Mouse (Mus musculus) MEL (cell line): ENCODE measurements at regions not wholly inside any gene's neighbourhood (a gene's known extent, or its start where the extent isn't known, plus 50 kb on each side); places are given as distances from the start of the nearest gene placed in this dataset.

Source experiments
- DNase-seq: peaks from one replicate; pipeline ENCODE4 v3.0.0; 2011; ENCODE audit warnings: low read depth, low spot score
- H3K27ac ChIP-seq: 2 replicates; pipeline ENCODE4 v1.5.1; 2012; ENCODE audit warnings: low read depth, mild to moderate bottlenecking, control low read depth, low read length, moderate library complexity; ENCODE audit not compliant: control insufficient read depth
- H3K27me3 ChIP-seq, 2 experiments: fragments of 150-350 bp in 1 of 2; sonication (generic) in 1 of 2; 2 replicates each; pipeline ENCODE4 v1.6.1; 2012; ENCODE audit warnings: low read length in 2 of 2, mild to moderate bottlenecking in 2 of 2, improper control_type of control experiment in 1 of 2, moderate library complexity in 1 of 2; ENCODE audit not compliant: insufficient read depth in 2 of 2, control insufficient read depth in 1 of 2
- H3K36me3 ChIP-seq, 2 experiments: 2 replicates each; pipeline ENCODE4 v1.6.1; 2012 to 2014; ENCODE audit warnings: low read length in 2 of 2, improper control_type of control experiment in 1 of 2, inconsistent platforms in 1 of 2, mild to moderate bottlenecking in 1 of 2; ENCODE audit not compliant: insufficient read depth in 2 of 2, control insufficient read depth in 1 of 2
- H3K4me1 ChIP-seq, 2 experiments: fragments of 150-350 bp in 1 of 2; sonication (generic) in 1 of 2; 2 replicates each; pipeline ENCODE4 v1.6.1; 2012; ENCODE audit warnings: low read length in 2 of 2, improper control_type of control experiment in 1 of 2, mild to moderate bottlenecking in 1 of 2; ENCODE audit not compliant: insufficient read depth in 2 of 2, control insufficient read depth in 1 of 2
- H3K4me3 ChIP-seq, 2 experiments: fragments of 150-350 bp in 1 of 2; sonication (generic) in 1 of 2; 2 replicates each; pipeline ENCODE4 v1.5.1; 2012; ENCODE audit warnings: low read depth in 2 of 2, low read length in 2 of 2, mild to moderate bottlenecking in 2 of 2, moderate library complexity in 2 of 2, control low read depth in 1 of 2, improper control_type of control experiment in 1 of 2; ENCODE audit not compliant: control insufficient read depth in 1 of 2, insufficient read depth in 1 of 2
- H3K79me2 ChIP-seq: 2 replicates; pipeline ENCODE4 v1.6.1; 2012; ENCODE audit warnings: mild to moderate bottlenecking, low read length, moderate library complexity; ENCODE audit not compliant: control insufficient read depth, poor library complexity, insufficient read depth
- H3K9ac ChIP-seq: 2 replicates; pipeline ENCODE4 v1.6.1; 2012; ENCODE audit warnings: low read depth, mild to moderate bottlenecking, control low read depth, low read length, moderate library complexity; ENCODE audit not compliant: control insufficient read depth, poor library complexity, severe bottlenecking
- H3K9me3 ChIP-seq: fragments of 150-350 bp; sonication (generic); replicated peaks from 2 replicates; pipeline ENCODE4 v1.6.1; 2012; ENCODE audit warnings: mild to moderate bottlenecking, low read length, improper control_type of control experiment, moderate library complexity; ENCODE audit not compliant: insufficient read depth
- BHLHE40 ChIP-seq: IDR thresholded peaks from 2 replicates; pipeline ENCODE4 v1.6.1; 2012; ENCODE audit warnings: low read depth, mild to moderate bottlenecking, inconsistent platforms, low read length, improper control_type of control experiment, borderline replicate concordance
- CHD2 ChIP-seq: IDR thresholded peaks from 2 replicates; pipeline ENCODE4 v1.6.1; 2011; ENCODE audit warnings: low read length, improper control_type of control experiment
- MEF2A ChIP-seq: IDR thresholded peaks from 2 replicates; pipeline ENCODE4 v1.6.1; 2014; ENCODE audit warnings: low read depth, mild to moderate bottlenecking, inconsistent platforms, low read length, improper control_type of control experiment; ENCODE audit not compliant: poor library complexity, insufficient replicate concordance, severe bottlenecking; ENCODE audit errors: extremely low read depth
- MYC ChIP-seq: IDR thresholded peaks from 2 replicates; pipeline ENCODE4 v1.6.1; 2011; ENCODE audit warnings: low read depth, mild to moderate bottlenecking, low read length, improper control_type of control experiment, moderate library complexity
- NELFE ChIP-seq: IDR thresholded peaks from 2 replicates; pipeline ENCODE4 v1.6.1; 2011; ENCODE audit warnings: low read depth, low read length, improper control_type of control experiment
- NRF1 ChIP-seq: IDR thresholded peaks from 2 replicates; pipeline ENCODE4 v1.6.1; 2014; ENCODE audit warnings: low read depth, mild to moderate bottlenecking, inconsistent platforms, low read length, improper control_type of control experiment, moderate library complexity; ENCODE audit not compliant: poor library complexity, insufficient read depth, severe bottlenecking
- POLR2AphosphoS2 ChIP-seq: IDR thresholded peaks from 2 replicates; pipeline ENCODE4 v1.6.1; 2011; ENCODE audit warnings: low read length, improper control_type of control experiment
- POLR2AphosphoS5 ChIP-seq: IDR thresholded peaks from 2 replicates; pipeline ENCODE4 v1.6.1; 2012; ENCODE audit warnings: low read depth, borderline replicate concordance, mild to moderate bottlenecking, inconsistent platforms, low read length, moderate library complexity, mixed read lengths
- SIN3A ChIP-seq: IDR thresholded peaks from 2 replicates; pipeline ENCODE4 v1.6.1; 2012; ENCODE audit warnings: low read length, improper control_type of control experiment, inconsistent platforms
- TAL1 ChIP-seq: IDR thresholded peaks from 2 replicates; pipeline ENCODE4 v1.6.1; 2012; ENCODE audit warnings: mild to moderate bottlenecking, inconsistent platforms, low read length, moderate library complexity, mixed read lengths
- ZC3H11A ChIP-seq: IDR thresholded peaks from 2 replicates; pipeline ENCODE4 v1.6.1; 2012; ENCODE audit warnings: low read depth, mild to moderate bottlenecking, inconsistent platforms, low read length, improper control_type of control experiment

DNA sequence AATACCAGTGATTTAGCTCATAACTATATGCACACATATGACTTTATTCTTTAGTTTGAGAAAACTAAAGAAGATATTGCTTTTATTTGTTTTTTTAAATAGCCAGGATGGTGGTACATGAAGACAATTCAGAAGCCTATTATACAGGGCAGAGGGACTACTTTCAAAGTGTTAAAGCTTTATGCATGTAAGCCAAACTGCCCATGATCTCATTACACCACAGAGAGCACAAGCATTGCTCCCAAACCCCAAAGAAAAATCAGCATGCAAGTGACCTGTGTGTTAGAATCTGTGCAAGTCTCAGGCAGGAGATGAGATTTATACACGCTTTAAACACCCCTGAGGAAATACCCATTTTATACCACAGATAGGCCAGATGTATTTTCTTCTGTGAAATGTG is 114.6 kb upstream of the Fam92a start:
- no peaks in the 10 kb centered on the region for H3K9me3 ChIP-seq
- TF ChIP-seq POLR2AphosphoS2 (no peak), NRF1 (no peak), MEF2A (no peak)
- no peaks in the 10 kb centered on the region for H3K4me1 ChIP-seq
- H3K4me3 ChIP-seq = no peak overlapping the region
- H3K27me3 ChIP-seq = no peaks in the 10 kb centered on the region
- no peaks in the 10 kb centered on the region for H3K79me2 ChIP-seq
- no peak overlapping the region for H3K9ac ChIP-seq
- H3K36me3 ChIP-seq = no peaks in the 10 kb centered on the region
- no peak overlapping the region for H3K27ac ChIP-seq
- DNase-seq = no peak

GRCm38 (mm10) chr4:12285983-12286382 is 114.2 kb upstream of the Fam92a start:
- no peak for DNase-seq
- Histone ChIP-seq H3K9ac (no peak overlapping the region), H3K27ac (no peak overlapping the region), H3K79me2 (no peaks in the 10 kb centered on the region), H3K4me3 (no peak overlapping the region), H3K9me3 (no peaks in the 10 kb centered on the region), H3K27me3 (no peaks in the 10 kb centered on the region), H3K4me1 (no peaks in the 10 kb centered on the region), H3K36me3 (no peaks in the 10 kb centered on the region)
- TF ChIP-seq TAL1 (no peak), ZC3H11A (no peak), BHLHE40 (no peak), MEF2A (no peak), SIN3A (no peak), MYC (no peak), NRF1 (no peak)

DNA sequence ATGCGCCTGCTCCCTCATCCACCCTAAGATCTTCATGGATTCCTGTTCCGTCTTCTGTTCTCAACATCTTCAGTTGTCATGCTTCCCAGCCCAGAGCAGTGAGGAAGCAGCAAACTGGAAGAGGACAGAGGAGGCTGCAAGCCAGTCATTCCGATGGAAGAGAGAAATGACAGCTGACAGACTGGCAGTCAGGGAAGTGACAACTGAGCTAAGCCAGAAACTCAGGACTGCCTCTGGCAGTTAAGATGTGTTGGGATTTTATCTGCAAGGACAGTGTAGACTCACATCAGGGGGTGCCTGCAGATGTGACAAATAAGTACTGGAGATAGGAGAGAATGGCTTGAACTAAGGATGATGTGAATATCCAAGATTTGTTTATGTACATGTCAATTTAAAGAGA is 106.1 kb upstream of the Fam92a start:
- Histone ChIP-seq H3K4me1 (no peaks in the 10 kb centered on the region), H3K9me3 (no peaks in the 10 kb centered on the region), H3K27ac (no peak overlapping the region), H3K36me3 (no peaks in the 10 kb centered on the region), H3K27me3 (no peaks in the 10 kb centered on the region), H3K9ac (no peak overlapping the region), H3K4me3 (no peak overlapping the region), H3K79me2 (no peaks in the 10 kb centered on the region)
- no peak for DNase-seq
- TF ChIP-seq POLR2AphosphoS5 = no peak
- no peak for TF ChIP-seq NELFE
- no peak for TF ChIP-seq CHD2
